Mouse (Mus musculus): ENCODE measurements around the gene Plekhh2. TPM values are rescaled to one million over a fixed set of nuclear protein-coding genes. Genes with fewer than 3 reads are reported as not detected.

Plekhh2 gene
- polyA plus RNA-seq, 1 experiment from 2014 or later, result 1.6 TPM

GRCm38 (mm10) chr17:84532909-84533499 is 21.3 kb downstream of the Plekhh2 start:
- Histone ChIP-seq H3K36me3 (ENCODE audit: control insufficient read depth, insufficient read depth) (no peaks in the 10 kb centered on the region), H3K4me3 (ENCODE audit: low read length) (no peak overlapping the region), H3K9me3 (replicated peaks; ENCODE audit: control insufficient read depth, low read length) (no peaks in the 10 kb centered on the region), H3K9ac (ENCODE audit: low read length) (no peak overlapping the region), H3K4me1 (ENCODE audit: control insufficient read depth, insufficient read depth, low read length) (peaks cover 8% of the 10 kb centered on the region), H3K4me2 (ENCODE audit: low read depth, low read length) (no peak overlapping the region), H3K27me3 (ENCODE audit: control insufficient read depth, insufficient read depth, low read length) (no peaks in the 10 kb centered on the region), H3K27ac (ENCODE audit: low read length) (no peak overlapping the region)
- 70% methylated on average over 8 of the region's 8 CpGs for WGBS
- ATAC-seq (replicated peaks; ENCODE audit: extremely low read depth, insufficient read depth, low FRiP score), result no peak

- ATAC-seq (replicated peaks; ENCODE audit: extremely low read depth, insufficient read depth, low FRiP score), result no peak
- H3K27me3 ChIP-seq (ENCODE audit: control insufficient read depth, insufficient read depth, low read length), result no peaks in the 10 kb centered on the region
- WGBS, result 64% methylated on average over 4 of the region's 4 CpGs
- no peaks in the 10 kb centered on the region for H3K36me3 ChIP-seq (ENCODE audit: control insufficient read depth, insufficient read depth)
- peaks cover 8% of the 10 kb centered on the region for H3K4me1 ChIP-seq (ENCODE audit: control insufficient read depth, insufficient read depth, low read length)
- H3K9ac ChIP-seq (ENCODE audit: low read length), result no peak overlapping the region
- H3K4me2 ChIP-seq (ENCODE audit: low read depth, low read length), result no peak overlapping the region
- H3K27ac ChIP-seq (ENCODE audit: low read length), result no peak overlapping the region
- H3K4me3 ChIP-seq (ENCODE audit: low read length), result no peak overlapping the region
- H3K9me3 ChIP-seq (replicated peaks; ENCODE audit: control insufficient read depth, low read length), result no peaks in the 10 kb centered on the region
Measured at GRCm38 (mm10) chr17:84533841-84534240, 22.1 kb downstream of the Plekhh2 start.

- no peak overlapping the region for H3K27ac ChIP-seq (ENCODE audit: low read length)
- no peak for ATAC-seq (replicated peaks; ENCODE audit: extremely low read depth, insufficient read depth, low FRiP score)
- H3K9me3 ChIP-seq (replicated peaks; ENCODE audit: control insufficient read depth, low read length), result no peaks in the 10 kb centered on the region
- no peak overlapping the region for H3K4me3 ChIP-seq (ENCODE audit: low read length)
- H3K9ac ChIP-seq (ENCODE audit: low read length), result no peak overlapping the region
- H3K36me3 ChIP-seq (ENCODE audit: control insufficient read depth, insufficient read depth), result no peaks in the 10 kb centered on the region
- peaks cover 6% of the 10 kb centered on the region for H3K4me1 ChIP-seq (ENCODE audit: control insufficient read depth, insufficient read depth, low read length)
- WGBS, result 56% methylated on average over 2 of the region's 2 CpGs
- H3K4me2 ChIP-seq (ENCODE audit: low read depth, low read length), result no peak overlapping the region
- no peaks in the 10 kb centered on the region for H3K27me3 ChIP-seq (ENCODE audit: control insufficient read depth, insufficient read depth, low read length)
Measured at GRCm38 (mm10) chr17:84534632-84535031, 22.9 kb downstream of the Plekhh2 start.

GRCm38 (mm10) chr17:84535226-84535625 is 23.5 kb downstream of the Plekhh2 start:
- Histone ChIP-seq H3K4me1 (ENCODE audit: control insufficient read depth, insufficient read depth, low read length) (peaks cover 4% of the 10 kb centered on the region), H3K27me3 (ENCODE audit: control insufficient read depth, insufficient read depth, low read length) (no peaks in the 10 kb centered on the region), H3K9ac (ENCODE audit: low read length) (no peak overlapping the region), H3K9me3 (replicated peaks; ENCODE audit: control insufficient read depth, low read length) (no peaks in the 10 kb centered on the region), H3K4me3 (ENCODE audit: low read length) (no peak overlapping the region), H3K36me3 (ENCODE audit: control insufficient read depth, insufficient read depth) (no peaks in the 10 kb centered on the region), H3K27ac (ENCODE audit: low read length) (no peak overlapping the region), H3K4me2 (ENCODE audit: low read depth, low read length) (no peak overlapping the region)
- ATAC-seq (replicated peaks; ENCODE audit: extremely low read depth, insufficient read depth, low FRiP score), result no peak
- 81% methylated on average over 4 of the region's 4 CpGs for WGBS

GRCm38 (mm10) chr17:84537301-84537700 is 25.6 kb downstream of the Plekhh2 start:
- no peaks in the 10 kb centered on the region for H3K36me3 ChIP-seq (ENCODE audit: control insufficient read depth, insufficient read depth)
- no peak overlapping the region for H3K9ac ChIP-seq (ENCODE audit: low read length)
- 89% methylated on average over 6 of the region's 6 CpGs for WGBS
- ATAC-seq (replicated peaks; ENCODE audit: extremely low read depth, insufficient read depth, low FRiP score), result no peak
- H3K9me3 ChIP-seq (replicated peaks; ENCODE audit: control insufficient read depth, low read length), result no peaks in the 10 kb centered on the region
- H3K27ac ChIP-seq (ENCODE audit: low read length), result no peak overlapping the region
- H3K4me2 ChIP-seq (ENCODE audit: low read depth, low read length), result no peak overlapping the region
- H3K4me1 ChIP-seq (ENCODE audit: control insufficient read depth, insufficient read depth, low read length), result no peaks in the 10 kb centered on the region
- H3K4me3 ChIP-seq (ENCODE audit: low read length), result no peak overlapping the region
- no peaks in the 10 kb centered on the region for H3K27me3 ChIP-seq (ENCODE audit: control insufficient read depth, insufficient read depth, low read length)

GRCm38 (mm10) chr17:84537966-84538365 is 26.3 kb downstream of the Plekhh2 start:
- Histone ChIP-seq H3K9ac (ENCODE audit: low read length) (no peak overlapping the region), H3K4me3 (ENCODE audit: low read length) (no peak overlapping the region), H3K4me1 (ENCODE audit: control insufficient read depth, insufficient read depth, low read length) (no peaks in the 10 kb centered on the region), H3K36me3 (ENCODE audit: control insufficient read depth, insufficient read depth) (no peaks in the 10 kb centered on the region), H3K4me2 (ENCODE audit: low read depth, low read length) (no peak overlapping the region), H3K9me3 (replicated peaks; ENCODE audit: control insufficient read depth, low read length) (peaks cover 3% of the 10 kb centered on the region), H3K27ac (ENCODE audit: low read length) (no peak overlapping the region), H3K27me3 (ENCODE audit: control insufficient read depth, insufficient read depth, low read length) (no peaks in the 10 kb centered on the region)
- no peak for ATAC-seq (replicated peaks; ENCODE audit: extremely low read depth, insufficient read depth, low FRiP score)
- WGBS, result 86% methylated on average over 3 of the region's 3 CpGs

GRCm38 (mm10) chr17:84540603-84541002 is 28.9 kb downstream of the Plekhh2 start:
- Histone ChIP-seq H3K4me1 (ENCODE audit: control insufficient read depth, insufficient read depth, low read length) (no peaks in the 10 kb centered on the region), H3K9ac (ENCODE audit: low read length) (no peak overlapping the region), H3K4me2 (ENCODE audit: low read depth, low read length) (no peak overlapping the region), H3K9me3 (replicated peaks; ENCODE audit: control insufficient read depth, low read length) (peaks cover 3% of the 10 kb centered on the region), H3K4me3 (ENCODE audit: low read length) (no peak overlapping the region), H3K27ac (ENCODE audit: low read length) (no peak overlapping the region), H3K27me3 (ENCODE audit: control insufficient read depth, insufficient read depth, low read length) (no peaks in the 10 kb centered on the region), H3K36me3 (ENCODE audit: control insufficient read depth, insufficient read depth) (0 out of 2 replicates have a peak, but pooled peaks cover 3% of the 10 kb centered on the region)
- WGBS, result 73% methylated on average over 8 of the region's 8 CpGs
- no peak for ATAC-seq (replicated peaks; ENCODE audit: extremely low read depth, insufficient read depth, low FRiP score)

- ATAC-seq (replicated peaks; ENCODE audit: extremely low read depth, insufficient read depth, low FRiP score), result no peak
- Histone ChIP-seq H3K4me2 (ENCODE audit: low read depth, low read length) (no peak overlapping the region), H3K27ac (ENCODE audit: low read length) (no peak overlapping the region), H3K9ac (ENCODE audit: low read length) (no peak overlapping the region), H3K4me1 (ENCODE audit: control insufficient read depth, insufficient read depth, low read length) (no peaks in the 10 kb centered on the region), H3K4me3 (ENCODE audit: low read length) (no peak overlapping the region), H3K36me3 (ENCODE audit: control insufficient read depth, insufficient read depth) (no peaks in the 10 kb centered on the region), H3K9me3 (replicated peaks; ENCODE audit: control insufficient read depth, low read length) (no peaks in the 10 kb centered on the region), H3K27me3 (ENCODE audit: control insufficient read depth, insufficient read depth, low read length) (no peaks in the 10 kb centered on the region)
- WGBS, result 69% methylated on average over 5 of the region's 5 CpGs
Measured at GRCm38 (mm10) chr17:84550902-84551877, 39.5 kb downstream of the Plekhh2 start.

GRCm38 (mm10) chr17:84552230-84552629 is 40.5 kb downstream of the Plekhh2 start:
- H3K27me3 ChIP-seq (ENCODE audit: control insufficient read depth, insufficient read depth, low read length), result no peaks in the 10 kb centered on the region
- 57% methylated on average over 5 of the region's 5 CpGs for WGBS
- H3K4me3 ChIP-seq (ENCODE audit: low read length), result no peak overlapping the region
- no peaks in the 10 kb centered on the region for H3K9me3 ChIP-seq (replicated peaks; ENCODE audit: control insufficient read depth, low read length)
- H3K36me3 ChIP-seq (ENCODE audit: control insufficient read depth, insufficient read depth), result no peaks in the 10 kb centered on the region
- ATAC-seq (replicated peaks; ENCODE audit: extremely low read depth, insufficient read depth, low FRiP score), result no peak
- no peak overlapping the region for H3K27ac ChIP-seq (ENCODE audit: low read length)
- H3K4me1 ChIP-seq (ENCODE audit: control insufficient read depth, insufficient read depth, low read length), result no peaks in the 10 kb centered on the region
- H3K4me2 ChIP-seq (ENCODE audit: low read depth, low read length), result no peak overlapping the region
- H3K9ac ChIP-seq (ENCODE audit: low read length), result no peak overlapping the region
